Mouse (Mus musculus): Measurements from ENCODE around the gene Gnao1. TPM values are rescaled to one million over a fixed set of nuclear protein-coding genes. Genes with fewer than 3 reads are reported as not detected.

The Gnao1 gene
- polyA plus RNA-seq, 1 experiment from 2014 or later = 7.2 TPM

GRCm38 (mm10) chr8:93811719-93812475 lies 2.1 kb downstream of the Gnao1 start:
- Histone ChIP-seq H3K9ac (ENCODE audit: low read length) (no peak overlapping the region; the same call in 1 of the 2 replicates), H3K4me1 (replicated peaks; ENCODE audit: control insufficient read depth, insufficient read depth) (peaks cover 2% of the 10 kb centered on the region; the same call in 1 of the 2 replicates), H3K27me3 (ENCODE audit: control insufficient read depth, insufficient read depth, low read length) (peaks cover 2% of the 10 kb centered on the region; the same call in 1 of the 2 replicates), H3K4me3 (ENCODE audit: low read depth, low read length) (peak overlapping the region; percentile 55), H3K4me2 (replicated peaks; ENCODE audit: low read depth) (peak overlapping the region; percentile 83), H3K9me3 (ENCODE audit: control insufficient read depth, low read length) (no peaks in the 10 kb centered on the region), H3K27ac (replicated peaks) (no peak overlapping the region), H3K36me3 (ENCODE audit: control insufficient read depth, insufficient read depth, low read length) (no peaks in the 10 kb centered on the region)
- TF ChIP-seq EP300 (optimal IDR thresholded peaks at IDR 0.05) = no peak
- TF ChIP-seq CTCF (IDR thresholded peaks at IDR 0.05; ENCODE audit: low read depth) = no peak
- ATAC-seq (ENCODE audit: low FRiP score, low TSS enrichment) = no peak
- DNase-seq (ENCODE audit: low spot score) = no peak
- 17% methylated on average over 20 of the region's 20 CpGs for whole genome bisulfite sequencing

DNA sequence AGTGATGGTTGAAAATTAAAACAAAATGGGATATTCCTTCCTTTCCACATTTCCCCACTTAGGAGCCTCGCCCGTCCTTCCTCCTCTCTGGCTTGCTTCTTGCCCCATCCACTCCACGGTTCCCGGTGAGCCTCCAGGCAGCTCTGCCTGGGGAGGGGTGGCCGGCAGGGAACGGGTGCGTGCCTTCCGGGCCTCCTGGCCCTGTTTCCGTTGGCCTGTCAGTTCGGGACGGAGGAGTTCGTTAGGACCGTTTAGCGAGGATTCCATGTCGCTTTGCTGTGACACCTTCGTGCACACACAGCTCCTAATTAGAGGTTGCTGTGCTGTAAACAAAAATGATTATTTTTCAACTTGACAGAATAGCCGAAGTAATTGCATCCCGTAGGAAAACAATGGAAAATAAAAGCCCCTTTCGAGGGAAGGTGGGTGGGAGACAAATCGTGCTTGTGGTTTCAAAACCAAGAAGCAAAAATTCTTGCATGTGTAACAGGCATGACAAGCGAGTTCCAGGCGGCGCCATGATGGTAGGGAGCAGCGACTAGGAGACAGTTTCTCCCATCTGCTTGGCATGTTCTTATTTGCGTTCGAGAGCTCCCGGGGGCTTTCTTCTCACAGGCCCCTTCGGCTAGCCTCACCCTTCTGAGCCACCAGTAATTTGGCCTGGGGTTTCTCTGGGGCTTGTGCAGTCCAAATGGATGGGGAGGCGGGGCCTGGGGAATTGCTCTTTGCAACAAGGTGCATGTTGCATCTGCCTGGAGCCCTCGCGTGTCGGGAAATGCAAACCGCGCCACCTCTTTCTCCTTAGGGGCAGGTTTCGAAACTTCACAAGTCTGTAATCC lies 3.0 kb downstream of the Gnao1 start:
- Histone ChIP-seq H3K27ac (replicated peaks) (no peak overlapping the region), H3K9me3 (ENCODE audit: control insufficient read depth, low read length) (no peaks in the 10 kb centered on the region), H3K9ac (ENCODE audit: low read length) (no peak overlapping the region), H3K4me3 (ENCODE audit: low read depth, low read length) (peak overlapping the region; percentile 55), H3K4me1 (replicated peaks; ENCODE audit: control insufficient read depth, insufficient read depth) (peaks cover 2% of the 10 kb centered on the region; the same call in 1 of the 2 replicates), H3K27me3 (ENCODE audit: control insufficient read depth, insufficient read depth, low read length) (peaks cover 2% of the 10 kb centered on the region; the same call in 1 of the 2 replicates), H3K4me2 (replicated peaks; ENCODE audit: low read depth) (peak overlapping the region; percentile 83), H3K36me3 (ENCODE audit: control insufficient read depth, insufficient read depth, low read length) (no peaks in the 10 kb centered on the region)
- no peak for DNase-seq (ENCODE audit: low spot score)
- TF ChIP-seq EP300 (optimal IDR thresholded peaks at IDR 0.05) = no peak
- TF ChIP-seq CTCF (IDR thresholded peaks at IDR 0.05; ENCODE audit: low read depth) = no peak
- 0 out of 2 replicates have a peak, but pooled peaks have one; percentile 1 for ATAC-seq (ENCODE audit: low FRiP score, low TSS enrichment)
- 16% methylated on average over 35 of the region's 35 CpGs for WGBS

- TF ChIP-seq CTCF (IDR thresholded peaks at IDR 0.05; ENCODE audit: low read depth) (peak; percentile 38), EP300 (optimal IDR thresholded peaks at IDR 0.05) (no peak)
- no peaks in the 10 kb centered on the region for H3K9me3 ChIP-seq (ENCODE audit: control insufficient read depth, low read length)
- no peak overlapping the region for H3K27ac ChIP-seq (replicated peaks)
- ATAC-seq (ENCODE audit: low FRiP score, low TSS enrichment) (peak; percentile 93), DNase-seq (ENCODE audit: low spot score) (peak; percentile 91)
- no peaks in the 10 kb centered on the region for H3K36me3 ChIP-seq (ENCODE audit: control insufficient read depth, insufficient read depth, low read length)
- H3K4me2 ChIP-seq (replicated peaks; ENCODE audit: low read depth) = peak overlapping the region; percentile 83
- peaks cover 2% of the 10 kb centered on the region; the same call in 1 of the 2 replicates for H3K4me1 ChIP-seq (replicated peaks; ENCODE audit: control insufficient read depth, insufficient read depth)
- peak overlapping the region; percentile 55 for H3K4me3 ChIP-seq (ENCODE audit: low read depth, low read length)
- peaks cover 2% of the 10 kb centered on the region; the same call in 1 of the 2 replicates for H3K27me3 ChIP-seq (ENCODE audit: control insufficient read depth, insufficient read depth, low read length)
- no peak overlapping the region for H3K9ac ChIP-seq (ENCODE audit: low read length)
- 1% methylated on average over 26 of the region's 26 CpGs for WGBS
These were observed 3.6 kb downstream of the Gnao1 start for GRCm38 (mm10) chr8:93813405-93813761.

GRCm38 (mm10) chr8:93814266-93814665 lies 4.5 kb downstream of the Gnao1 start:
- TF ChIP-seq EP300 (optimal IDR thresholded peaks at IDR 0.05) = no peak
- TF ChIP-seq CTCF (IDR thresholded peaks at IDR 0.05; ENCODE audit: low read depth) = no peak
- H3K27ac ChIP-seq (replicated peaks) = no peak overlapping the region

DNA sequence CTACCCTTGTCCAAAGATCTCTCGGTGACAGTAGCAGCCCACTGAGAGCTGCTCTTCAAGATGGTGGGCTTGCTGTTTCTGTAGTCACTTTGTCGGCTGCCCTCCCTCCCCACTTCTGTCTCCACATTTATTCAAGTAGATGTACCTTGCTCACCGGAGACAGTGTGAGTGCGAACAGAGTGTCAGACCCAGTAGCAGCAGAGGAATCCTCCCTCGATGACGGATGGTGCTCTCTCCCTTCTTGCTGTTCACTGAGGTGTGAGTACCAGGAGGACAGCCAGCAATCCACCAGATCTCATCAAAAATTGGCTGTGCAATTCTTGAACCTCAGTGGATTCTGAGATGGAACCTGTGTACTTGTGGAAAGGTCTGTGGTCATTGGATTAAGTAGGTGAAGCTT lies 6.5 kb downstream of the Gnao1 start:
- H3K9me3 ChIP-seq (ENCODE audit: control insufficient read depth, low read length) = no peaks in the 10 kb centered on the region
- no peak overlapping the region for H3K9ac ChIP-seq (ENCODE audit: low read length)
- peaks cover 2% of the 10 kb centered on the region; the same call in 1 of the 2 replicates for H3K27me3 ChIP-seq (ENCODE audit: control insufficient read depth, insufficient read depth, low read length)
- no peak for TF ChIP-seq EP300 (optimal IDR thresholded peaks at IDR 0.05)
- TF ChIP-seq CTCF (IDR thresholded peaks at IDR 0.05; ENCODE audit: low read depth) = no peak
- H3K27ac ChIP-seq (replicated peaks) = no peak overlapping the region
- H3K4me3 ChIP-seq (ENCODE audit: low read depth, low read length) = no peak overlapping the region
- 66% methylated on average over 6 of the region's 6 CpGs for WGBS
- no peaks in the 10 kb centered on the region for H3K36me3 ChIP-seq (ENCODE audit: control insufficient read depth, insufficient read depth, low read length)
- ATAC-seq (ENCODE audit: low FRiP score, low TSS enrichment) (no peak), DNase-seq (ENCODE audit: low spot score) (no peak)
- no peak overlapping the region for H3K4me2 ChIP-seq (replicated peaks; ENCODE audit: low read depth)
- 0 out of 2 replicates have a peak, but pooled peaks cover 2% of the 10 kb centered on the region for H3K4me1 ChIP-seq (replicated peaks; ENCODE audit: control insufficient read depth, insufficient read depth)

More at GRCm38 (mm10) chr8:93814266-93814665, 4.5 kb downstream of the Gnao1 start:
- DNase-seq (ENCODE audit: low spot score) = no peak
- Histone ChIP-seq H3K9ac (ENCODE audit: low read length) (no peak overlapping the region), H3K27me3 (ENCODE audit: control insufficient read depth, insufficient read depth, low read length) (peaks cover 2% of the 10 kb centered on the region; the same call in 1 of the 2 replicates), H3K4me1 (replicated peaks; ENCODE audit: control insufficient read depth, insufficient read depth) (peaks cover 2% of the 10 kb centered on the region; the same call in 1 of the 2 replicates), H3K9me3 (ENCODE audit: control insufficient read depth, low read length) (no peaks in the 10 kb centered on the region), H3K4me2 (replicated peaks; ENCODE audit: low read depth) (no peak overlapping the region), H3K4me3 (ENCODE audit: low read depth, low read length) (no peak overlapping the region), H3K36me3 (ENCODE audit: control insufficient read depth, insufficient read depth, low read length) (no peaks in the 10 kb centered on the region)
- no peak for ATAC-seq (ENCODE audit: low FRiP score, low TSS enrichment)
- WGBS = 61% methylated on average over 6 of the region's 6 CpGs

Measured in stomach, postnatal 0 days (tissue).